Mouse (Mus musculus) erythroblast, embryonic 14.5 days (primary cell): ENCODE results near the gene St5.

Experiments used
- GATA1 ChIP-seq: IDR thresholded peaks from 2 replicates; pipeline ENCODE4 v1.6.1; 2012; ENCODE audit warnings: low read length, inconsistent platforms, mixed read lengths
- TAL1 ChIP-seq: IDR thresholded peaks from 3 replicates; pipeline ENCODE4 v1.6.1; 2012; ENCODE audit warnings: low read length, inconsistent platforms, mixed read lengths

- TF ChIP-seq TAL1 (no peak), GATA1 (no peak)
These were observed 85.6 kb downstream of the St5 start for GRCm38 (mm10) chr7:109617838-109618237.
